ENCODE assay signal across 14 mouse cellular contexts in genomic region chr12:83923486-83923859, GRCm38 (mm10). TPM values are rescaled to one million over a fixed set of nuclear protein-coding genes. Genes with fewer than 3 reads are reported as not detected.
DNase-seq lines count a peak whose midpoint lies in the region; ATAC-seq and TF ChIP-seq lines count a peak whose summit lies in the region.
"Had no signal": no experiment of that assay in that cellular context is flagged by ENCODE, and none has a peak within 500 bp of the region (broad histone marks: within the 10 kb centered on the region; RNA-seq: fewer than 3 reads in every experiment).

No protein-coding gene starts in this region.

- H3K27me3 ChIP-seq in kidney, postnatal 0 days (ENCODE audit: insufficient read depth, low read length), result no peaks in the 10 kb centered on the region
- H3K27me3 ChIP-seq in stomach, embryonic 15.5 days (replicated peaks), result no peaks in the 10 kb centered on the region
- H3K27me3 ChIP-seq in stomach, postnatal 0 days (ENCODE audit: control insufficient read depth, insufficient read depth, low read length), result no peaks in the 10 kb centered on the region
- H3K27me3 ChIP-seq: forebrain, embryonic 13.5 days; hindbrain, embryonic 12.5 days had no signal

- TF ChIP-seq CTCF in gastrocnemius, adult 2 months (IDR thresholded peaks at IDR 0.05), result no peak
- TF ChIP-seq CTCF in kidney, postnatal 0 days (IDR thresholded peaks at IDR 0.05; ENCODE audit: low read depth), result no peak
- no peak for TF ChIP-seq CTCF in stomach, postnatal 0 days (IDR thresholded peaks at IDR 0.05; ENCODE audit: low read depth)

- no peaks in the 10 kb centered on the region for H3K4me1 ChIP-seq in kidney, postnatal 0 days (replicated peaks; ENCODE audit: insufficient read depth, low read length)
- peaks cover 9% of the 10 kb centered on the region; the same call in 1 of the 2 replicates for H3K4me1 ChIP-seq in stomach, embryonic 15.5 days
- no peaks in the 10 kb centered on the region for H3K4me1 ChIP-seq in stomach, postnatal 0 days (replicated peaks; ENCODE audit: control insufficient read depth, insufficient read depth)

- no peak for TF ChIP-seq EP300 in stomach, postnatal 0 days (optimal IDR thresholded peaks at IDR 0.05)

- H3K9me3 ChIP-seq in kidney, postnatal 0 days (replicated peaks; ENCODE audit: low read length), result no peaks in the 10 kb centered on the region
- no peaks in the 10 kb centered on the region for H3K9me3 ChIP-seq in stomach, embryonic 15.5 days
- no peaks in the 10 kb centered on the region for H3K9me3 ChIP-seq in stomach, postnatal 0 days (ENCODE audit: control insufficient read depth, low read length)
- H3K9me3 ChIP-seq: forebrain, embryonic 13.5 days; hindbrain, embryonic 12.5 days had no signal

- H3K4me3 ChIP-seq in gastrocnemius, adult 2 months, result no peak overlapping the region
- H3K4me3 ChIP-seq in kidney, postnatal 0 days (replicated peaks; ENCODE audit: low read depth, low read length), result no peak overlapping the region
- no peak overlapping the region for H3K4me3 ChIP-seq in stomach, embryonic 15.5 days (replicated peaks)
- no peak overlapping the region for H3K4me3 ChIP-seq in stomach, postnatal 0 days (ENCODE audit: low read depth, low read length)

- H3K4me2 ChIP-seq in kidney, postnatal 0 days (ENCODE audit: low read length), result no peak overlapping the region
- peak overlapping the region; percentile 56; the same call in 1 of the 2 replicates for H3K4me2 ChIP-seq in stomach, embryonic 15.5 days
- H3K4me2 ChIP-seq in stomach, postnatal 0 days (replicated peaks; ENCODE audit: low read depth), result no peak overlapping the region

- H3K36me3 ChIP-seq in kidney, postnatal 0 days (ENCODE audit: insufficient read depth, low read length), result no peaks in the 10 kb centered on the region
- no peaks in the 10 kb centered on the region for H3K36me3 ChIP-seq in stomach, embryonic 15.5 days
- no peaks in the 10 kb centered on the region for H3K36me3 ChIP-seq in stomach, postnatal 0 days (ENCODE audit: control insufficient read depth, insufficient read depth, low read length)
- H3K36me3 ChIP-seq: hindbrain, embryonic 12.5 days had no signal

- intact Hi-C loops in gastrocnemius, adult 2 months (cut with DNase I), result loop anchor here (2.0 to 10.0 kb wide), 2 partner anchors 27 to 199 kb away; partner anchors contain the start of gene Riox1

- ATAC-seq in kidney, postnatal 0 days (replicated peaks; ENCODE audit: low FRiP score, low read depth), result no peak
- no peak for ATAC-seq in stomach, embryonic 15.5 days (ENCODE audit: insufficient read depth, low FRiP score, low read depth)
- no peak for ATAC-seq in stomach, postnatal 0 days (ENCODE audit: low FRiP score, low TSS enrichment)
- ATAC-seq: forebrain, embryonic 13.5 days had no signal

- peak overlapping the region; percentile 91; the same call in 1 of the 2 replicates for H3K27ac ChIP-seq in gastrocnemius, adult 2 months
- peak overlapping the region; percentile 1; the same call in 1 of the 2 replicates for H3K27ac ChIP-seq in kidney, postnatal 0 days
- H3K27ac ChIP-seq in stomach, embryonic 15.5 days, result no peak overlapping the region
- no peak overlapping the region for H3K27ac ChIP-seq in stomach, postnatal 0 days (replicated peaks)
- H3K27ac ChIP-seq: forebrain, embryonic 13.5 days; hindbrain, embryonic 12.5 days had no signal

- 89% methylated on average over 1 of the region's 1 CpGs for WGBS in kidney, postnatal 0 days
- WGBS in stomach, embryonic 15.5 days, result 64% methylated on average over 1 of the region's 1 CpGs
- 63% methylated on average over 1 of the region's 1 CpGs for WGBS in stomach, postnatal 0 days

- no peak overlapping the region for H3K9ac ChIP-seq in kidney, postnatal 0 days (ENCODE audit: low read depth, low read length)
- no peak overlapping the region for H3K9ac ChIP-seq in stomach, embryonic 15.5 days
- no peak overlapping the region for H3K9ac ChIP-seq in stomach, postnatal 0 days (ENCODE audit: low read length)

- no peak for DNase-seq in gastrocnemius, adult 2 months
- no peak for DNase-seq in gastrocnemius, postnatal 10 days
- DNase-seq in kidney, postnatal 0 days (ENCODE audit: low spot score), result no peak
- no peak for DNase-seq in kidney, postnatal 14 days
- DNase-seq in stomach, postnatal 0 days (ENCODE audit: low spot score), result no peak
- DNase-seq in urinary bladder, postnatal 25 days (ENCODE audit: low spot score), result no peak
- no peak for DNase-seq in thymus, postnatal 36 days
- DNase-seq: cerebellum, adult 9-10 months; gastrocnemius, postnatal 25 days; kidney, postnatal 4 days; lung, postnatal 10 days had no signal

RNA-seq across cellular contexts. Expression of gene Numb, which starts 1.7 kb away (rescaled TPM):
- 10 to 100 TPM; 16.8 to 21.3 TPM for total RNA-seq in gastrocnemius, adult 2 months (2021)
- total RNA-seq in gastrocnemius, postnatal 10 days (2021), result 10 to 100 TPM; 15.6 to 21.0 TPM
- polyA plus RNA-seq in kidney, postnatal 0 days (2015; fragmentation: Nextera tagmentation; extraction: Ambion mirVana), result 28.7 and 31.5 TPM in 2 replicates
- 29.8 and 34.1 TPM in 2 replicates for polyA plus RNA-seq in stomach, embryonic 15.5 days (2015; fragmentation: Nextera tagmentation; extraction: Ambion mirVana)
- 19.9 and 22.6 TPM in 2 replicates for polyA plus RNA-seq in stomach, postnatal 0 days (2015; fragmentation: Nextera tagmentation; extraction: Ambion mirVana)

RNA-seq across cellular contexts. Expression of gene Riox1, which starts 26.9 kb away (rescaled TPM):
- total RNA-seq in gastrocnemius, adult 2 months (2021), result 1 to 10 TPM; 3.3 to 4.2 TPM
- 1 to 10 TPM; 3.2 to 4.3 TPM for total RNA-seq in gastrocnemius, postnatal 10 days (2021)
- 12.3 and 13.0 TPM in 2 replicates for polyA plus RNA-seq in kidney, postnatal 0 days (2015; fragmentation: Nextera tagmentation; extraction: Ambion mirVana)
- 14.3 and 15.6 TPM in 2 replicates for polyA plus RNA-seq in stomach, embryonic 15.5 days (2015; fragmentation: Nextera tagmentation; extraction: Ambion mirVana)
- polyA plus RNA-seq in stomach, postnatal 0 days (2015; fragmentation: Nextera tagmentation; extraction: Ambion mirVana), result 6.9 and 9.9 TPM in 2 replicates

Comparison
In these comparisons a context has a peak if more than half of its experiments do, and no peak if none do; other contexts are left out.
1. H3K27ac ChIP-seq: peak in gastrocnemius, adult 2 months (single experiment) and kidney, postnatal 0 days (single experiment); none in stomach, embryonic 15.5 days (single experiment) and stomach, postnatal 0 days (single experiment).